Mouse (Mus musculus) myocyte (in vitro differentiated cells): Measurements from ENCODE around the gene Meltf. TPM values are rescaled to one million over a fixed set of nuclear protein-coding genes. Genes with fewer than 3 reads are reported as not detected.

ENCODE experiments used
- H3K27me3 ChIP-seq: one replicate; pipeline ENCODE4 v1.6.1; 2011; ENCODE audit not compliant: control insufficient read depth, insufficient read depth, insufficient read length
- H3K36me3 ChIP-seq: one replicate; pipeline ENCODE4 v1.6.1; 2011; ENCODE audit not compliant: control insufficient read depth, insufficient read depth
- H3K4me2 ChIP-seq: one replicate; pipeline ENCODE4 v1.6.1; 2011; ENCODE audit warnings: low read depth, control low read depth
- H3K4me3 ChIP-seq: one replicate; pipeline ENCODE4 v1.5.1; 2011; ENCODE audit warnings: mild to moderate bottlenecking, control low read depth, moderate library complexity
- H3K79me2 ChIP-seq: one replicate; pipeline ENCODE4 v1.6.1; 2011; ENCODE audit not compliant: control insufficient read depth, insufficient read depth
- H3ac ChIP-seq: one replicate; pipeline ENCODE4 v1.6.1; 2011; ENCODE audit not compliant: control insufficient read depth, insufficient read length
- CEBPB ChIP-seq: IDR thresholded peaks from 2 replicates; pipeline ENCODE4 v1.6.1; 2011; ENCODE audit warnings: mild to moderate bottlenecking, moderate library complexity; ENCODE audit not compliant: poor library complexity, insufficient read depth, severe bottlenecking
- E2F4 ChIP-seq: IDR thresholded peaks from one replicate; pipeline ENCODE4 v1.6.1; 2011; ENCODE audit warnings: mild to moderate bottlenecking, control low read depth, moderate library complexity; ENCODE audit not compliant: insufficient read depth
- MAX ChIP-seq: IDR thresholded peaks from one replicate; pipeline ENCODE4 v1.6.1; 2011; ENCODE audit warnings: low read depth, mild to moderate bottlenecking, control low read depth
- MYOD1 ChIP-seq, 3 experiments: IDR thresholded peaks; one replicate each; pipeline ENCODE4 v1.6.1; 2011; ENCODE audit warnings: control low read depth in 2 of 3, low read depth in 2 of 3, mild to moderate bottlenecking in 2 of 3, moderate library complexity in 1 of 3; ENCODE audit not compliant: insufficient read length in 2 of 3, control insufficient read depth in 1 of 3
- MYOG ChIP-seq, 3 experiments: IDR thresholded peaks; one replicate each; pipeline ENCODE4 v1.6.1; 2011; ENCODE audit warnings: control low read depth in 2 of 3, low read depth in 2 of 3, mild to moderate bottlenecking in 2 of 3; ENCODE audit not compliant: insufficient read length in 2 of 3, control insufficient read depth in 1 of 3, insufficient read depth in 1 of 3
- POLR2A ChIP-seq: IDR thresholded peaks from one replicate; pipeline ENCODE4 v1.6.1; 2011; ENCODE audit warnings: low read depth, mild to moderate bottlenecking, control low read depth, moderate library complexity; ENCODE audit not compliant: insufficient read length
- POLR2AphosphoS2 ChIP-seq: IDR thresholded peaks from one replicate; pipeline ENCODE4 v1.6.1; 2011; ENCODE audit warnings: low read depth, control low read depth; ENCODE audit not compliant: insufficient read length
- REST ChIP-seq: IDR thresholded peaks from one replicate; pipeline ENCODE4 v1.6.1; 2011; ENCODE audit warnings: mild to moderate bottlenecking, control low read depth, moderate library complexity; ENCODE audit not compliant: insufficient read depth, insufficient read length
- SRF ChIP-seq: IDR thresholded peaks from one replicate; pipeline ENCODE4 v1.6.1; 2011; ENCODE audit warnings: low read depth; ENCODE audit not compliant: control insufficient read depth, insufficient read length
- TCF12 ChIP-seq: IDR thresholded peaks from one replicate; pipeline ENCODE4 v1.6.1; 2011; ENCODE audit warnings: mild to moderate bottlenecking, control low read depth; ENCODE audit not compliant: poor library complexity, insufficient read depth, severe bottlenecking
- TCF3 ChIP-seq: IDR thresholded peaks from one replicate; pipeline ENCODE4 v1.6.1; 2011; ENCODE audit warnings: low read depth, control low read depth; ENCODE audit not compliant: insufficient read length
- USF1 ChIP-seq: IDR thresholded peaks from one replicate; pipeline ENCODE4 v1.6.1; 2011; ENCODE audit warnings: low read depth, mild to moderate bottlenecking, control low read depth, moderate library complexity
- polyA plus RNA-seq: library from polyadenylated mRNA; unstranded; fragments of >200 nt; fragmentation: generic; extraction: Trizol; gene quantifications from one replicate; pipeline ENCODE4 v1.2.1, GENCODE M21; 2012; ENCODE audit warnings: missing spikeins

Gene Meltf
- not detected for polyA plus RNA-seq

- Histone ChIP-seq H3ac (no peak within 1 kb of the TSS), H3K4me2 (no peak within 1 kb of the TSS), H3K79me2 (no peaks in the 10 kb centered on the region), H3K36me3 (peaks cover 3% of the 10 kb centered on the region), H3K4me3 (no peak within 1 kb of the TSS), H3K27me3 (no peaks in the 10 kb centered on the region)
- TF ChIP-seq MYOD1 (IDR thresholded peaks at IDR 0.05; ENCODE audit: control insufficient read depth in 1 of 3, insufficient read length in 2 of 3, low read depth in 2 of 3) (no peak), MAX (no peak), USF1 (no peak), TCF12 (no peak), SRF (no peak), E2F4 (no peak), MYOG (IDR thresholded peaks at IDR 0.05; ENCODE audit: control insufficient read depth in 1 of 3, insufficient read depth in 1 of 3, insufficient read length in 2 of 3, low read depth in 2 of 3) (no peak), POLR2A (no peak)
Measured at GRCm38 (mm10) chr16:31878573-31879257, at the start of gene Meltf. Gene Meltf, plus strand, starts transcription at chr16:31878810.

DNA sequence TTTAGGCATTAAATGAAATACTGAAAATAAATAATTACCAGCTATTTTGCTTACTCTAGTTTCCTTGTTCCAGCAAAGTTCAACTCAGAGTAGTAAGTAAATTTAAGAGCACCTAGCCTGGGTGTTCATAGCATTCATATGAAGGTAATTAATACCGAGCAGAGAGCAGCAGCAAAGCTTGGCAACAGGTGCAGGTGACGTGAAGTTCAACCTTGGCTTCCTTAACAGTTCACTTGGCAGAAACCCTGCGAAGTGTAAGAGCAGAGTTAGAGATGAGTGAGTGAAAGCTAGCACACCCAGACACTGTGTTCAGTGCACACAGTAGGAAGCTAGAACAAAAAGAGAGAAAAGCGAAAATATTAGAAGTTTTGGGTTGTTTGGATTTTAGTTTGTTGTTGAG, 47.9 kb upstream of the Meltf start:
- H3K27me3 ChIP-seq, result no peaks in the 10 kb centered on the region
- H3K36me3 ChIP-seq, result peaks cover 17% of the 10 kb centered on the region
- no peak overlapping the region for H3K4me2 ChIP-seq
- TF ChIP-seq MYOD1 (IDR thresholded peaks at IDR 0.05; ENCODE audit: control insufficient read depth in 1 of 3, insufficient read length in 2 of 3, low read depth in 2 of 3), result no peak
- no peak for TF ChIP-seq POLR2A
- no peak overlapping the region for H3ac ChIP-seq
- H3K79me2 ChIP-seq, result no peaks in the 10 kb centered on the region
- H3K4me3 ChIP-seq, result no peak overlapping the region

- peaks cover 18% of the 10 kb centered on the region for H3K36me3 ChIP-seq
- no peak overlapping the region for H3ac ChIP-seq
- H3K79me2 ChIP-seq, result no peaks in the 10 kb centered on the region
- TF ChIP-seq E2F4 (no peak), POLR2AphosphoS2 (no peak), USF1 (no peak)
- no peaks in the 10 kb centered on the region for H3K27me3 ChIP-seq
- no peak overlapping the region for H3K4me3 ChIP-seq
- H3K4me2 ChIP-seq, result no peak overlapping the region
Measured at GRCm38 (mm10) chr16:31832630-31833422, 45.8 kb upstream of the Meltf start.

DNA sequence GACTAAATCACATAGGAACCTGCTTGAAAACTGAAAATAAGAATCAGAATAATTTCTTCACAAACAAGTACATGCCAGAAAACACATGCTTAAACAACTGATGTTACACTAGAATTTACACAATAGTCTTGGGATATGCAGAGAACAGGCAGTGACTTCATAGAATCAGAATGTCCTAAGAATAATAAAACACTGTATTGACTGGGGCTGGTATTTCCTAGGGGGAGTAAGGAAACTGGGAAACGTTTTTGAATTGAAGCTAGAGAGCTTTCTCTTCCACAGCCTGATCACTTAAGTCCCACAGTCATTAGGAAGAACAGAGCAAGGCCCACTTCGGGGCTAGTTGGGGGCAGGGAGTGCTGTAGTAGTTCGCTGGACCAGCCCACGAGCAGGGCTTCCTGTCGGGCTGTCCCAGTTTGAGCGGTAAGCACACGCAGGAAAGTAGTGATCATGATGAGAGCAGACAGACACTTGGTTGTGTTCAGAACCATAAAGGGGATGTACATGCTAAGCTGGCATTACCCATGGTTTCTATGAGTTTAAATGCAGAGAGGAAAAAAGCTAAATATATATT, 44.5 kb upstream of the Meltf start:
- no peaks in the 10 kb centered on the region for H3K27me3 ChIP-seq
- H3K4me2 ChIP-seq, result no peak overlapping the region
- TF ChIP-seq USF1 (no peak), E2F4 (no peak), MAX (no peak), MYOG (IDR thresholded peaks at IDR 0.05; ENCODE audit: control insufficient read depth in 1 of 3, insufficient read depth in 1 of 3, insufficient read length in 2 of 3, low read depth in 2 of 3) (no peak), TCF3 (no peak), MYOD1 (IDR thresholded peaks at IDR 0.05; ENCODE audit: control insufficient read depth in 1 of 3, insufficient read length in 2 of 3, low read depth in 2 of 3) (no peak), SRF (no peak)
- no peak overlapping the region for H3K4me3 ChIP-seq
- H3K79me2 ChIP-seq, result no peaks in the 10 kb centered on the region
- peaks cover 27% of the 10 kb centered on the region for H3K36me3 ChIP-seq
- H3ac ChIP-seq, result no peak overlapping the region

GRCm38 (mm10) chr16:31834662-31835318, 43.8 kb upstream of the Meltf start:
- H3ac ChIP-seq, result no peak overlapping the region
- H3K27me3 ChIP-seq, result no peaks in the 10 kb centered on the region
- no peak for TF ChIP-seq MAX
- TF ChIP-seq CEBPB, result no peak
- TF ChIP-seq TCF3, result no peak
- no peak for TF ChIP-seq POLR2A
- TF ChIP-seq REST, result no peak
- TF ChIP-seq POLR2AphosphoS2, result no peak
- no peak for TF ChIP-seq E2F4
- TF ChIP-seq USF1, result no peak
- TF ChIP-seq TCF12, result no peak
- no peak for TF ChIP-seq MYOG (IDR thresholded peaks at IDR 0.05; ENCODE audit: control insufficient read depth in 1 of 3, insufficient read depth in 1 of 3, insufficient read length in 2 of 3, low read depth in 2 of 3)
- peaks cover 31% of the 10 kb centered on the region for H3K36me3 ChIP-seq
- H3K4me2 ChIP-seq, result no peak overlapping the region
- no peak overlapping the region for H3K4me3 ChIP-seq
- H3K79me2 ChIP-seq, result no peaks in the 10 kb centered on the region
